Mouse (Mus musculus) ES-Bruce4 (cell line): ENCODE measurements around the gene Cenpx. TPM values are rescaled to one million over a fixed set of nuclear protein-coding genes. Genes with fewer than 3 reads are reported as not detected.

Source experiments
- H3K27ac ChIP-seq: 2 replicates; pipeline ENCODE4 v1.5.1; 2012; ENCODE audit warnings: low read length, inconsistent platforms; ENCODE audit not compliant: insufficient read depth
- H3K27me3 ChIP-seq: 2 replicates; pipeline ENCODE4 v1.6.1; 2012; ENCODE audit warnings: mild to moderate bottlenecking, low read length, inconsistent platforms; ENCODE audit not compliant: control insufficient read depth, poor library complexity, insufficient read depth, severe bottlenecking
- H3K36me3 ChIP-seq: 2 replicates; pipeline ENCODE4 v1.6.1; 2012; ENCODE audit warnings: inconsistent platforms, mild to moderate bottlenecking, low read length, moderate library complexity; ENCODE audit not compliant: control insufficient read depth, poor library complexity, insufficient read depth, severe bottlenecking
- H3K4me1 ChIP-seq: one replicate; pipeline ENCODE4 v1.8.1; 2011; ENCODE audit warnings: low read length; ENCODE audit not compliant: control insufficient read depth, insufficient read depth
- H3K4me3 ChIP-seq: 2 replicates; pipeline ENCODE4 v1.5.1; 2011; ENCODE audit warnings: low read depth, mild to moderate bottlenecking, low read length
- H3K9ac ChIP-seq: 2 replicates; pipeline ENCODE4 v1.6.1; 2012; ENCODE audit warnings: low read depth, mild to moderate bottlenecking, inconsistent platforms; ENCODE audit not compliant: poor library complexity, severe bottlenecking
- H3K9me3 ChIP-seq: replicated peaks from 2 replicates; pipeline ENCODE4 v1.6.1; 2012; ENCODE audit warnings: mild to moderate bottlenecking, low read length, inconsistent platforms; ENCODE audit not compliant: control insufficient read depth, poor library complexity, insufficient read depth, severe bottlenecking
- CTCF ChIP-seq: IDR thresholded peaks from one replicate; pipeline ENCODE4 v1.8.1; 2011; ENCODE audit warnings: low read depth, low read length
- EP300 ChIP-seq: IDR thresholded peaks from 2 replicates; pipeline ENCODE4 v1.6.1; 2011; ENCODE audit warnings: low read depth, low read length; ENCODE audit not compliant: insufficient read depth
- POLR2A ChIP-seq: IDR thresholded peaks from one replicate; pipeline ENCODE4 v1.8.1; 2011; ENCODE audit warnings: low read length; ENCODE audit not compliant: insufficient read depth
- polyA plus RNA-seq: library from polyadenylated mRNA; stranded (reverse); fragments of >200 nt; gene quantifications from 2 replicates; pipeline ENCODE4 v1.2.4, GENCODE M21; 2011; ENCODE audit warnings: low read depth; ENCODE audit not compliant: missing spikeins, insufficient read depth, insufficient read length

The Cenpx gene
- polyA plus RNA-seq, 1 experiment = 45.3 TPM

GRCm38 (mm10) chr11:120704486-120705325 lies 8.8 kb downstream of the Cenpx start:
- Histone ChIP-seq H3K4me1 (peaks cover 25% of the 10 kb centered on the region), H3K27me3 (no peaks in the 10 kb centered on the region), H3K36me3 (no peaks in the 10 kb centered on the region), H3K9ac (0 out of 2 replicates have a peak overlapping the region, but pooled peaks have one; percentile 8), H3K27ac (0 out of 2 replicates have a peak overlapping the region, but pooled peaks have one; percentile 13), H3K9me3 (no peaks in the 10 kb centered on the region), H3K4me3 (no peak overlapping the region)
- TF ChIP-seq CTCF (no peak), EP300 (0 out of 2 replicates have a peak, but pooled peaks have one; percentile 5)

GRCm38 (mm10) chr11:120703696-120704454 lies 9.7 kb downstream of the Cenpx start:
- H3K9me3 ChIP-seq = no peaks in the 10 kb centered on the region
- TF ChIP-seq POLR2A = no peak
- no peak for TF ChIP-seq CTCF
- no peak for TF ChIP-seq EP300
- peaks cover 25% of the 10 kb centered on the region for H3K4me1 ChIP-seq

DNA sequence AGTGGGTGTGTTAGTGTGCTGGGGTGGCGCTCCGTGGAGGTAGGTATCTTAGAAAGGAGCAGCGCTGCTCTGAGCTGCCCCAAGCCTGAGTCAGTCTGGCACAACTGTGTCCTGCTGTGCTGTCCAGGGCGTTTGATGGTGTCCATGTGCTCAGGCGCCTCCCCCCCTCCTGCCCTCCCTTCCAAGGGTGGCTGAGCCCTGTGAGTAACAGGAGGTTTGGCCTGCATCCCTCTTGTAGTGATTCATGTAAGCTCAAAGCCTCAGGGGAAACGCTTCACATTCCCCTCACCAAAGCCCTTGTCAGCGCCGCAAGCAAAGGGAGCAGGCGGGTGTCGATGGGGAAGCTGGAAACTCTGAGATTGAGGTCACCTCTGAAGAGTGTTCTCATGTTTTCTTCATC lies 15.8 kb downstream of the Cenpx start:
- Histone ChIP-seq H3K9ac (no peak overlapping the region), H3K9me3 (no peaks in the 10 kb centered on the region; the same call in 1 of the 2 replicates), H3K4me3 (no peak overlapping the region), H3K27ac (no peak overlapping the region), H3K4me1 (no peaks in the 10 kb centered on the region), H3K27me3 (no peaks in the 10 kb centered on the region), H3K36me3 (0 out of 2 replicates have a peak, but pooled peaks cover 2% of the 10 kb centered on the region)
- TF ChIP-seq CTCF = no peak
- TF ChIP-seq POLR2A = no peak
- no peak for TF ChIP-seq EP300

More at GRCm38 (mm10) chr11:120703696-120704454, 9.7 kb downstream of the Cenpx start:
- Histone ChIP-seq H3K27me3 (no peaks in the 10 kb centered on the region), H3K27ac (0 out of 2 replicates have a peak overlapping the region, but pooled peaks have one; percentile 13), H3K4me3 (no peak overlapping the region), H3K9ac (0 out of 2 replicates have a peak overlapping the region, but pooled peaks have one; percentile 8), H3K36me3 (no peaks in the 10 kb centered on the region)

- no peak overlapping the region for H3K4me3 ChIP-seq
- TF ChIP-seq EP300 (no peak), CTCF (peak; percentile 40)
- no peaks in the 10 kb centered on the region for H3K27me3 ChIP-seq
- 0 out of 2 replicates have a peak, but pooled peaks cover 2% of the 10 kb centered on the region for H3K36me3 ChIP-seq
- H3K9ac ChIP-seq = no peak overlapping the region
- H3K9me3 ChIP-seq = no peaks in the 10 kb centered on the region; the same call in 1 of the 2 replicates
- H3K27ac ChIP-seq = no peak overlapping the region
- H3K4me1 ChIP-seq = no peaks in the 10 kb centered on the region
Observed at GRCm38 (mm10) chr11:120696568-120696967, 17.0 kb downstream of the Cenpx start.

GRCm38 (mm10) chr11:120695641-120696040 lies 17.9 kb downstream of the Cenpx start:
- Histone ChIP-seq H3K27me3 (no peaks in the 10 kb centered on the region), H3K9me3 (no peaks in the 10 kb centered on the region; the same call in 1 of the 2 replicates), H3K4me1 (no peaks in the 10 kb centered on the region), H3K4me3 (no peak overlapping the region), H3K36me3 (peaks cover 3% of the 10 kb centered on the region; the same call in 1 of the 2 replicates), H3K27ac (no peak overlapping the region), H3K9ac (no peak overlapping the region)
- TF ChIP-seq CTCF (no peak), EP300 (no peak), POLR2A (no peak)

GRCm38 (mm10) chr11:120695184-120695583 lies 18.4 kb downstream of the Cenpx start:
- TF ChIP-seq POLR2A (no peak), EP300 (no peak), CTCF (no peak)
- H3K27ac ChIP-seq = no peak overlapping the region
- no peaks in the 10 kb centered on the region for H3K4me1 ChIP-seq
- H3K9ac ChIP-seq = no peak overlapping the region
- no peaks in the 10 kb centered on the region for H3K27me3 ChIP-seq
- peaks cover 5% of the 10 kb centered on the region; the same call in 1 of the 2 replicates for H3K36me3 ChIP-seq
- H3K4me3 ChIP-seq = no peak overlapping the region
- no peaks in the 10 kb centered on the region; the same call in 1 of the 2 replicates for H3K9me3 ChIP-seq
